ENCODE assay signal across 7 mouse cellular contexts in the genomic region with DNA sequence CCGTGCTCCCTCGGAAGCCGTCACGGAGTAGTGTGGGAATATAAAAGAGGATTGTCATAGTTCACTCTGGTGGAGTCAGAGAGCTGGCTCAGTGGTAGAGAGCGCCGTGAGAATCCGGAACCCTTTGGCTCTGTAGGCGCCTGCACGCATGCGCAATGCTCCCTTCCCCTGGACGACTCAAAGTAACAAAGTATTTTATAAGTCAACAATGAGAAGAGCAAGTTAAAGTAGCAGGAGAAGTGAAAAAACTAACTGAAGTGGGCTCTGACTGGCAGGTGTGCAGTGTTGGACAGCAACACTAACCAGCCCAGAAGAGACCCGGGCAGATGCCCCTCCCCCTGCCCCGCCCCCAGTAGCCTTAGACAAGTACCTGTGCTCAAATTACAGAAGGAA. TPM values are rescaled to one million over a fixed set of nuclear protein-coding genes. Genes with fewer than 3 reads are reported as not detected.
DNase-seq lines count a peak whose midpoint lies in the region; ATAC-seq and TF ChIP-seq lines count a peak whose summit lies in the region.

No protein-coding gene starts in this region.

- no peak for TF ChIP-seq POLR2A in kidney, adult 2 months (IDR thresholded peaks at IDR 0.05; ENCODE audit: low read depth, low read length)

- H3K4me3 ChIP-seq in kidney, adult 2 months (ENCODE audit: insufficient read depth, low read depth, low read length): peak overlapping the region; percentile 55
- H3K4me3 ChIP-seq in limb, embryonic 10.5 days: peak overlapping the region; percentile 49
- peak overlapping the region; percentile 29 for H3K4me3 ChIP-seq in midbrain, embryonic 13.5 days (replicated peaks)

- no peak for TF ChIP-seq CTCF in kidney, adult 2 months (conservative IDR thresholded peaks at IDR 0.05; ENCODE audit: insufficient read depth, insufficient read length, low read depth, low read length)

- H3K27ac ChIP-seq in kidney, adult 2 months (ENCODE audit: insufficient read depth, low read depth, low read length): peak overlapping the region; percentile 43; the same call in 1 of the 2 replicates
- H3K27ac ChIP-seq in limb, embryonic 10.5 days: peak overlapping the region; percentile 63
- no peak overlapping the region for H3K27ac ChIP-seq in midbrain, embryonic 13.5 days

- no peaks in the 10 kb centered on the region for H3K36me3 ChIP-seq in kidney, adult 2 months (ENCODE audit: control insufficient read depth, insufficient read depth, low read length)
- no peaks in the 10 kb centered on the region for H3K36me3 ChIP-seq in limb, embryonic 10.5 days
- H3K36me3 ChIP-seq in midbrain, embryonic 13.5 days: no peaks in the 10 kb centered on the region

- peak overlapping the region; percentile 51 for H3K4me2 ChIP-seq in midbrain, embryonic 13.5 days (replicated peaks)

- 14% methylated on average over 13 of the region's 13 CpGs for WGBS in kidney, adult 2 months
- 16% methylated on average over 13 of the region's 13 CpGs for WGBS in limb, embryonic 10.5 days
- 3% methylated on average over 13 of the region's 13 CpGs for WGBS in midbrain, embryonic 13.5 days

- no peaks in the 10 kb centered on the region for H3K27me3 ChIP-seq in kidney, adult 2 months (replicated peaks; ENCODE audit: control insufficient read depth, insufficient read depth, low read length)
- H3K27me3 ChIP-seq in limb, embryonic 10.5 days (ENCODE audit: low read depth, poor library complexity, severe bottlenecking): no peaks in the 10 kb centered on the region
- no peaks in the 10 kb centered on the region for H3K27me3 ChIP-seq in midbrain, embryonic 13.5 days

- peak; percentile 70 for ATAC-seq in midbrain, embryonic 13.5 days

- H3K9ac ChIP-seq in midbrain, embryonic 13.5 days (replicated peaks): peak overlapping the region; percentile 19; the same call in 1 of the 2 replicates

- H3K4me1 ChIP-seq in kidney, adult 2 months (ENCODE audit: control insufficient read depth, insufficient read depth, low read length): no peaks in the 10 kb centered on the region
- H3K4me1 ChIP-seq in limb, embryonic 10.5 days: peaks cover 12% of the 10 kb centered on the region
- H3K4me1 ChIP-seq in midbrain, embryonic 13.5 days (replicated peaks): no peaks in the 10 kb centered on the region

- DNase-seq in adrenal gland, postnatal 14 days: peak; percentile 84
- DNase-seq in embryo, embryonic 11.5 days (ENCODE audit: low read depth, low spot score): peak; percentile 46
- peak; percentile 54 to 70 for DNase-seq in heart, adult 18-20 months
- peak; percentile 84 for DNase-seq in kidney, adult 2 months
- peak; percentile 69 for DNase-seq in limb, embryonic 10.5 days (ENCODE audit: low spot score)
- peak; percentile 37 to 73 for DNase-seq in spleen, postnatal 10 days (ENCODE audit: low spot score in 2 of 2)

- no peaks in the 10 kb centered on the region for H3K9me3 ChIP-seq in limb, embryonic 10.5 days (replicated peaks)
- no peaks in the 10 kb centered on the region for H3K9me3 ChIP-seq in midbrain, embryonic 13.5 days

RNA-seq across cellular contexts. Expression of a gene that starts 31.5 kb away (rescaled TPM):
- 105 and 123 TPM in 2 replicates for total RNA-seq in adrenal gland, postnatal 14 days (2021)
- 100 to 1,000 TPM; 164 to 166 TPM for total RNA-seq in heart, adult 18-20 months (2021)
- polyA plus RNA-seq in kidney, adult 2 months (2012; rRNA removed): 66.6 and 89.0 TPM in 2 replicates
- polyA plus RNA-seq in limb, embryonic 10.5 days (2016; fragmentation: Nextera tagmentation; extraction: Ambion mirVana): 202 and 206 TPM in 2 replicates
- 156 and 162 TPM in 2 replicates for polyA plus RNA-seq in midbrain, embryonic 13.5 days (2015; fragmentation: Nextera tagmentation; extraction: Ambion mirVana)

RNA-seq across cellular contexts. Expression of a gene that starts 34.0 kb away (rescaled TPM):
- 1.3 and 2.7 TPM in 2 replicates for total RNA-seq in adrenal gland, postnatal 14 days (2021)
- total RNA-seq in heart, adult 18-20 months (2021): 1 to 10 TPM in 1 of 2 experiments, under 1 TPM in 1; 0.67 to 1.1 TPM
- 0.30 and 1.2 TPM in 2 replicates for polyA plus RNA-seq in kidney, adult 2 months (2012; rRNA removed)
- 0.49 and 0.51 TPM in 2 replicates for polyA plus RNA-seq in limb, embryonic 10.5 days (2016; fragmentation: Nextera tagmentation; extraction: Ambion mirVana)
- polyA plus RNA-seq in midbrain, embryonic 13.5 days (2015; fragmentation: Nextera tagmentation; extraction: Ambion mirVana): 1.6 and 2.2 TPM in 2 replicates
